Mouse (Mus musculus) megakaryocyte progenitor cell, adult 5-6 weeks (primary cell): Measurements from ENCODE around the gene Tdpoz3. TPM values are rescaled to one million over a fixed set of nuclear protein-coding genes. Genes with fewer than 3 reads are reported as not detected.
"Not testable (repeated sequence)": the region's sequence is repeated elsewhere in the genome, so short reads cannot be mapped to it uniquely, and the experiment has no call there.

Experiments used
- ATAC-seq: replicated peaks from 2 replicates; pipeline ENCODE4 v1.8.0; 2016; ENCODE audit warnings: mild to moderate bottlenecking, moderate TSS enrichment, inconsistent platforms; ENCODE audit not compliant: poor library complexity
- total RNA-seq, 2 experiments: library from RNA; stranded (forward) in 1 of 2; stranded (reverse) in 1 of 2; fragments of 157-497, 149-512 nt in 1 of 2; fragments of 200-1000 nt in 1 of 2; gene quantifications; 2 replicates each; pipeline versions ENCODE4 v1.2.3 to v1.2.4; 2015 to 2017

Gene Tdpoz3
- total RNA-seq (2015) = not detected in 2 replicates
- total RNA-seq (2017) = not detected in 2 replicates

- not testable (repeated sequence) for ATAC-seq
These were observed at the start of gene Tdpoz3 for GRCm38 (mm10) chr3:93825720-93826119. Tdpoz3 (plus strand) TSS chr3:93826020.

GRCm38 (mm10) chr3:93796098-93796497, 29.7 kb upstream of the Tdpoz3 start, which contains the start of gene Tdpoz4:
Tdpoz4 (plus strand) TSS chr3:93796398.
- ATAC-seq = not testable (repeated sequence)

GRCm38 (mm10) chr3:93813341-93813740, 12.5 kb upstream of the Tdpoz3 start:
- ATAC-seq = not testable (repeated sequence)

- ATAC-seq = not testable (repeated sequence)
These were observed 33.1 kb downstream of the Tdpoz3 start for GRCm38 (mm10) chr3:93858957-93859356.

GRCm38 (mm10) chr3:93870635-93871034, 44.8 kb downstream of the Tdpoz3 start:
- not testable (repeated sequence) for ATAC-seq

Other genes starting within 250 kb of the Tdpoz3 start
- gene Tdpoz2, start 173.3 kb upstream of the Tdpoz3 start, total RNA-seq (2015) = not detected in 2 replicates
- gene Tdpoz2, start 173.3 kb upstream of the Tdpoz3 start, total RNA-seq (2017) = not detected in 2 replicates
- not detected in 2 replicates for gene Tdpoz1, start 149.7 kb upstream of the Tdpoz3 start, total RNA-seq (2015)
- not detected in 2 replicates for gene Tdpoz1, start 149.7 kb upstream of the Tdpoz3 start, total RNA-seq (2017)
- not detected in 2 replicates for gene Gm37596, start 132.9 kb upstream of the Tdpoz3 start, total RNA-seq (2015)
- not detected in 2 replicates for gene Gm37596, start 132.9 kb upstream of the Tdpoz3 start, total RNA-seq (2017)
- not detected in 2 replicates for gene Gm5773, start 53.0 kb upstream of the Tdpoz3 start, total RNA-seq (2015)
- not detected in 2 replicates for gene Gm5773, start 53.0 kb upstream of the Tdpoz3 start, total RNA-seq (2017)
- gene Tdpoz4, start 29.6 kb upstream of the Tdpoz3 start, total RNA-seq (2015) = not detected in 2 replicates
- gene Tdpoz4, start 29.6 kb upstream of the Tdpoz3 start, total RNA-seq (2017) = not detected in 2 replicates
- gene Gm9117, start 117.5 kb downstream of the Tdpoz3 start, total RNA-seq (2015) = not detected in 2 replicates
- not detected in 2 replicates for gene Gm9117, start 117.5 kb downstream of the Tdpoz3 start, total RNA-seq (2017)
- gene Tdpoz5, start 135.3 kb downstream of the Tdpoz3 start, total RNA-seq (2015) = not detected in 2 replicates
- gene Tdpoz5, start 135.3 kb downstream of the Tdpoz3 start, total RNA-seq (2017) = not detected in 2 replicates
- gene Gm9125, start 228.9 kb downstream of the Tdpoz3 start, total RNA-seq (2015) = not detected in 2 replicates
- not detected in 2 replicates for gene Gm9125, start 228.9 kb downstream of the Tdpoz3 start, total RNA-seq (2017)
- gene Gm10697, start 246.6 kb downstream of the Tdpoz3 start, total RNA-seq (2015) = not detected in 2 replicates
- not detected in 2 replicates for gene Gm10697, start 246.6 kb downstream of the Tdpoz3 start, total RNA-seq (2017)